Mouse (Mus musculus) left cerebral cortex, adult 18-20 months (tissue): ENCODE results near the gene Dars. TPM values are rescaled to one million over a fixed set of nuclear protein-coding genes. Genes with fewer than 3 reads are reported as not detected.

Experiments used
- DNase-seq, 2 experiments: peaks; one replicate each; pipeline ENCODE4 v3.0.0; 2021 to 2022; ENCODE audit warnings: low spot score in 2 of 2, mixed read lengths in 1 of 2
- long read RNA-seq, 2 experiments: library from polyadenylated mRNA; stranded (forward); transcript quantifications; one replicate each; pipeline ENCODE4 v2.0.0; 2021
- total RNA-seq, 2 experiments: library from RNA; stranded (reverse); gene quantifications; 2 replicates each; pipeline ENCODE4 v1.2.3; 2021

The Dars gene
- total RNA-seq = 10 to 100 TPM; 52.3 to 56.0 TPM
- long read RNA-seq, experiment 1, transcript Dars-201 (16 exons, 2,175 nt) = major isoform, 53 of 56 reads
- long read RNA-seq, experiment 1, partial matches to known transcripts = 2 of 56 reads
- long read RNA-seq, experiment 1, other reads (novel, unspliced or antisense) = 1 of 56 reads
- long read RNA-seq, experiment 2, transcript Dars-201 (16 exons, 2,175 nt) = major isoform, 36 of 41 reads
- long read RNA-seq, experiment 2, partial matches to known transcripts = 3 of 41 reads
- long read RNA-seq, experiment 2, other reads (novel, unspliced or antisense) = 2 of 41 reads

GRCm38 (mm10) chr1:128416584-128417532, at the start of gene Dars:
Gene Dars (minus strand): TSS chr1:128417368.
- DNase-seq = peak; percentile 90 to 92

- DNase-seq = peak; percentile 25 to 28
These were observed 49.7 kb upstream of the Dars start for GRCm38 (mm10) chr1:128466828-128467227.

GRCm38 (mm10) chr1:128463478-128463877, 46.3 kb upstream of the Dars start:
- DNase-seq = no peak

GRCm38 (mm10) chr1:128462389-128462788, 45.2 kb upstream of the Dars start:
- no peak for DNase-seq

- DNase-seq = no peak
These were observed 43.6 kb upstream of the Dars start for GRCm38 (mm10) chr1:128460780-128461179.

- DNase-seq = no peak
These were observed 42.3 kb upstream of the Dars start for GRCm38 (mm10) chr1:128459439-128459838.

GRCm38 (mm10) chr1:128459011-128459410, 41.8 kb upstream of the Dars start:
- DNase-seq = no peak

- DNase-seq = no peak
These were observed 39.8 kb upstream of the Dars start for GRCm38 (mm10) chr1:128456844-128457445.

- no peak for DNase-seq
These were observed 39.1 kb upstream of the Dars start for GRCm38 (mm10) chr1:128456271-128456670.

GRCm38 (mm10) chr1:128452210-128452609, 35.0 kb upstream of the Dars start:
- no peak for DNase-seq

GRCm38 (mm10) chr1:128451183-128451582, 34.0 kb upstream of the Dars start:
- no peak for DNase-seq

GRCm38 (mm10) chr1:128447206-128447902, 30.2 kb upstream of the Dars start:
- no peak for DNase-seq

- no peak for DNase-seq
These were observed 27.0 kb upstream of the Dars start for GRCm38 (mm10) chr1:128443890-128444839.

- DNase-seq = no peak
These were observed 23.9 kb upstream of the Dars start for GRCm38 (mm10) chr1:128441129-128441473.

GRCm38 (mm10) chr1:128440386-128441128, 23.4 kb upstream of the Dars start:
- peak in 1 of 2 experiments; percentile 24 for DNase-seq

GRCm38 (mm10) chr1:128439618-128440017, 22.4 kb upstream of the Dars start:
- no peak for DNase-seq

GRCm38 (mm10) chr1:128438526-128438925, 21.4 kb upstream of the Dars start:
- DNase-seq = no peak

GRCm38 (mm10) chr1:128437276-128437675, 20.1 kb upstream of the Dars start:
- DNase-seq = no peak

GRCm38 (mm10) chr1:128436015-128436414, 18.8 kb upstream of the Dars start:
- no peak for DNase-seq
